Mouse (Mus musculus) liver, adult 2 months (tissue): Measurements from ENCODE around the gene Rpp25. TPM values are rescaled to one million over a fixed set of nuclear protein-coding genes. Genes with fewer than 3 reads are reported as not detected.

Experiments
- DNase-seq: peaks from one replicate; pipeline ENCODE4 v3.0.0-alpha.2; 2011; ENCODE audit warnings: low read depth, low spot score; ENCODE audit errors: extremely low read depth
- H3K27ac ChIP-seq: fragments of 200-500 bp; replicated peaks from 2 replicates; pipeline ENCODE4 v1.5.1; 2012; ENCODE audit warnings: low read depth, mild to moderate bottlenecking, control low read depth, inconsistent platforms, low read length; ENCODE audit not compliant: insufficient read depth
- H3K27me3 ChIP-seq: fragments of 200-500 bp; 2 replicates; pipeline ENCODE4 v1.6.1; 2012; ENCODE audit warnings: mild to moderate bottlenecking, moderate library complexity, low read length, inconsistent platforms; ENCODE audit not compliant: control insufficient read depth, insufficient read depth
- H3K36me3 ChIP-seq: fragments of 200-500 bp; 2 replicates; pipeline ENCODE4 v1.6.1; 2012; ENCODE audit warnings: low read length, inconsistent platforms; ENCODE audit not compliant: control insufficient read depth, insufficient read depth
- H3K4me1 ChIP-seq: fragments of 200-500 bp; 2 replicates; pipeline ENCODE4 v1.6.1; 2011; ENCODE audit warnings: low read length; ENCODE audit not compliant: control insufficient read depth, insufficient read depth
- H3K4me3 ChIP-seq: fragments of 200-500 bp; 2 replicates; pipeline ENCODE4 v1.5.1; 2011; ENCODE audit warnings: low read depth, mild to moderate bottlenecking, control low read depth, low read length, moderate library complexity; ENCODE audit not compliant: insufficient read depth
- H3K79me2 ChIP-seq: fragments of 200-500 bp; 2 replicates; pipeline ENCODE4 v1.6.1; 2012; ENCODE audit warnings: inconsistent platforms, mild to moderate bottlenecking, low read length, moderate library complexity; ENCODE audit not compliant: control insufficient read depth, insufficient read depth
- H3K9ac ChIP-seq: fragments of 200-500 bp; 2 replicates; pipeline ENCODE4 v1.6.1; 2012; ENCODE audit warnings: low read depth, mild to moderate bottlenecking, control low read depth, inconsistent platforms, low read length
- CTCF ChIP-seq: fragments of 200-500 bp; IDR thresholded peaks from 2 replicates; pipeline ENCODE4 v1.5.1; 2011; ENCODE audit warnings: low read depth, low read length, control low read depth
- POLR2A ChIP-seq: fragments of 200-500 bp; IDR thresholded peaks from 2 replicates; pipeline ENCODE4 v1.6.1; 2011; ENCODE audit warnings: low read length, control low read depth; ENCODE audit not compliant: insufficient read depth; ENCODE audit errors: extremely low read depth
- WGBS: fragments of 180-500 bp; shearing (Covaris S2); methylation state at CpG from one replicate; pipeline ENCODE4 v1.1.7; 2018; 5-methylcytosine and 5-hydroxymethylcytosine counted together
- polyA plus RNA-seq: library from polyadenylated mRNA; depleted of rRNA; stranded (reverse); fragments of >200 nt; gene quantifications from 2 replicates; pipeline ENCODE4 v1.2.3, GENCODE M21; 2012
- total RNA-seq: library from RNA; depleted of rRNA; stranded (reverse); fragments of >200 nt; gene quantifications from 2 replicates; pipeline ENCODE4 v1.2.3, GENCODE M21; 2014

Gene Rpp25
- total and polyA plus RNA-seq, 2 experiments = not detected

GRCm38 (mm10) chr9:57467896-57468549 is 35.8 kb upstream of the Rpp25 start, which contains the start of gene Scamp5:
Gene Scamp5, minus strand, starts transcription at chr9:57468060.
- peak within 1 kb of the TSS; percentile 76 for H3K4me3 ChIP-seq
- TF ChIP-seq CTCF (no peak), POLR2A (peak; percentile 38; the same call in 1 of the 2 replicates)
- WGBS = 2% methylated on average over 48 of the region's 48 CpGs
- peaks cover 8% of the 10 kb centered on the region for H3K4me1 ChIP-seq
- 0 out of 2 replicates have a peak within 1 kb of the TSS, but pooled peaks have one; percentile 10 for H3K27ac ChIP-seq
- no peaks in the 10 kb centered on the region for H3K27me3 ChIP-seq
- H3K9ac ChIP-seq = peak within 1 kb of the TSS; percentile 83
- DNase-seq = peak; percentile 73
- no peaks in the 10 kb centered on the region for H3K36me3 ChIP-seq
- peaks cover 3% of the 10 kb centered on the region; the same call in 1 of the 2 replicates for H3K79me2 ChIP-seq

DNA sequence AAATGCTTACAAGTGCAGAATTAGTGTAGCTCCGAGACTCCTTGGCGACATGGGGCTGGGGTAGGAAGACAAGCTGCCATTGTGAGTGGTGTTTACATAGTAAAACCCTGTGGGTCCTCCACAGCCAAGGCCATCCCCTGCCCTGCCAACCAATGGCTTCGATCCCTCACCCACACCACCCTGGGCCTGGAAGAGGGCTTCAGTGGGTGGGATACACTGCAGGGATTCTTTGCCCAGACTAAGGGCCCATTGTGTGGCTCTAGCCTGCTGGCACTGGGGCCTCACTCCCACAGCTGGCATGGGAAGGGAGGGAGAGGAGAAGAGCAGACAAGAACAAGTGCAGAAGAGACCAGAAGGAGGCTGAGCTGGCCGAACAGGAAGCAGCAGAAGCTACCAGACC is 34.9 kb upstream of the Rpp25 start:
- H3K4me3 ChIP-seq = no peak overlapping the region
- H3K79me2 ChIP-seq = peaks cover 3% of the 10 kb centered on the region; the same call in 1 of the 2 replicates
- peaks cover 8% of the 10 kb centered on the region for H3K4me1 ChIP-seq
- no peak for TF ChIP-seq CTCF
- TF ChIP-seq POLR2A = no peak
- H3K27ac ChIP-seq = no peak overlapping the region
- H3K9ac ChIP-seq = no peak overlapping the region
- WGBS = 81% methylated on average over 4 of the region's 4 CpGs
- no peaks in the 10 kb centered on the region for H3K36me3 ChIP-seq
- no peaks in the 10 kb centered on the region for H3K27me3 ChIP-seq
- DNase-seq = no peak

DNA sequence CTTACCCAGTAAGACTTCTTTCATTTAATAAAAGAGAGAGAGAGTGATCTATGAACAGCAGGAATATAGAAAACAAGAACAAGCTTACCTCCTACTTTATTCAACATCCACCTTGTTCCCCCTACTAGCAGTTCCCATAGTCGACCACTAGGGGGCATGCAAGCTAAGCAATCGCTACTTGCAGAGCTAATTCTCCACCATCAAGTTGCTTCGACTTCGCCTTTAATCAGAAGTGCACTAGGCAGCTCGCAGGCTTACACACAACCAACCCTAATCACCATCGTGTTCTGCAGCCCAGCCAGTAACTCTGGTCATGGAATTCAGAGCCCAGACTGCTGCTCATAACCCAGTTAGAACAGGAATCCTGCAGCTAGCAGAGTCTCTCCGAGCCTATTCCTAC is 18.1 kb upstream of the Rpp25 start:
- DNase-seq = peak; percentile 67
- Histone ChIP-seq H3K27me3 (no peaks in the 10 kb centered on the region), H3K4me1 (no peaks in the 10 kb centered on the region), H3K79me2 (no peaks in the 10 kb centered on the region), H3K36me3 (no peaks in the 10 kb centered on the region), H3K9ac (no peak overlapping the region), H3K27ac (no peak overlapping the region), H3K4me3 (no peak overlapping the region)
- TF ChIP-seq CTCF (peak; percentile 71), POLR2A (no peak)
- 15% methylated on average over 7 of the region's 7 CpGs for WGBS

DNA sequence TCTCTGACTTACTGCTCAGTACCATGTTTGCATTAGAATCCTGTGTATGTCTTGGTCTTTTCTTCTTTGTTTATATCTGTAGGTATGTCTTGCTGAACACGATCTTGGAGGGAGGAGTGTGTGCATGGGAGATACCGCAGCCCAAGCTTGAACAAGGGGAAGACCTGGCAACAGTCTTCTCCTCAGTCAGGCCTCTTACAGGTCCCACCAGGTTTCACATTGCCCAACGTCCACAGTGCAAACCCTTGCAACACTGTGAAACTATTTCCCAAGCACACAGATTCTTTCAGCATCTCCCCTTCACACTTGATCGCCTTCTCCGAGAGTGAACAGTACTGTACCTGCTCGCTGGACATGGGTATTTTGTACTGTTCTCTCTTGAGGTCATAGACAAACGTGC is 16.0 kb upstream of the Rpp25 start:
- H3K79me2 ChIP-seq = no peaks in the 10 kb centered on the region
- no peak for DNase-seq
- H3K4me1 ChIP-seq = no peaks in the 10 kb centered on the region
- no peak overlapping the region for H3K27ac ChIP-seq
- TF ChIP-seq CTCF (no peak), POLR2A (no peak)
- H3K36me3 ChIP-seq = no peaks in the 10 kb centered on the region
- WGBS = 68% methylated on average over 7 of the region's 7 CpGs
- no peaks in the 10 kb centered on the region for H3K27me3 ChIP-seq
- no peak overlapping the region for H3K9ac ChIP-seq
- no peak overlapping the region for H3K4me3 ChIP-seq

DNA sequence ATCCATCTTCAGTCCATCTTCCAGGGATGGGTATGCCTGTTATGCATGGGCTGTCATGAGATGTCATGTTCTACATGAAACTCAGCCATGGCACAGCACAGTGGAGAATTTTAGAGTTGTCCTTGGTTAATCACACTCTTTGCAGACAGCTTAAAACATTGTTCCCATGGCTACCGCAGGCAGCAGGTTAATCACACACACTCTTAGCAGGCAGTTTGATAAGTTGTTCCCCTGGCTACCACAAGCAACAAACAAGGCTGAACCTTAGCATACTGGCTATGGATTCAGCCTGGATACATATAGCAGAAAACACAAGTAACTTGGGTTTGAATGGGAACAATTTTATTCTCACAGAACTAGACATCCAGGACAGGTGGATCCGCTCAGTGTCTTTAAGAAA is 10.3 kb upstream of the Rpp25 start:
- DNase-seq = no peak
- 96% methylated on average over 2 of the region's 2 CpGs for WGBS
- no peak for TF ChIP-seq CTCF
- TF ChIP-seq POLR2A = no peak

DNA sequence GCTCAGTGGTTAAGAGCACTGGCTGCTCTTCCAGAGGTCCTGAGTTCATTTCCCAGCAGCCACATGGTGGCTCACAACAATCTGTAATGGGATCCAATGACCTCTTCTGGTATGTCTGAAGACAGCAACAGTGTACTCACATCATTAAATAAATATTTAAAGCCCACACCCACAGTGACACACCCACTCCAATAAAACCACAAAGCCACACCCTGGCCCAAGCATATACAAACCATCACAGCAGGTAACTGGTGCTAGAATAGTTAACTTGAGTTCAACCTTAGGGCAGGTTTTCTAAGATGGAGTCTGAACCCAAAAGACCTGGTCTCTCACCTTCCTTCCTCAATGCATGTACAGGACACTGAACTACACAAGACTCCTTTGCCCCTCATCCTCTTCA is 8.9 kb upstream of the Rpp25 start:
- no peak overlapping the region for H3K27ac ChIP-seq
- H3K4me1 ChIP-seq = 0 out of 2 replicates have a peak, but pooled peaks cover 6% of the 10 kb centered on the region
- TF ChIP-seq POLR2A (no peak), CTCF (no peak)
- no peak overlapping the region for H3K9ac ChIP-seq
- H3K79me2 ChIP-seq = no peaks in the 10 kb centered on the region
- no peaks in the 10 kb centered on the region for H3K27me3 ChIP-seq
- no peak overlapping the region for H3K4me3 ChIP-seq
- H3K36me3 ChIP-seq = no peaks in the 10 kb centered on the region
- DNase-seq = no peak

More for the DNA sequence above, 10.3 kb upstream of the Rpp25 start:
- no peaks in the 10 kb centered on the region for H3K36me3 ChIP-seq
- no peaks in the 10 kb centered on the region for H3K79me2 ChIP-seq
- no peak overlapping the region for H3K9ac ChIP-seq
- no peak overlapping the region for H3K27ac ChIP-seq
- 0 out of 2 replicates have a peak, but pooled peaks cover 6% of the 10 kb centered on the region for H3K4me1 ChIP-seq
- no peaks in the 10 kb centered on the region for H3K27me3 ChIP-seq
- no peak overlapping the region for H3K4me3 ChIP-seq
